Mouse (Mus musculus): ENCODE measurements around the gene Zfp689.
"Not testable (repeated sequence)": the region's sequence is repeated elsewhere in the genome, so short reads cannot be mapped to it uniquely, and the experiment has no call there.

Zfp689 gene

DNA sequence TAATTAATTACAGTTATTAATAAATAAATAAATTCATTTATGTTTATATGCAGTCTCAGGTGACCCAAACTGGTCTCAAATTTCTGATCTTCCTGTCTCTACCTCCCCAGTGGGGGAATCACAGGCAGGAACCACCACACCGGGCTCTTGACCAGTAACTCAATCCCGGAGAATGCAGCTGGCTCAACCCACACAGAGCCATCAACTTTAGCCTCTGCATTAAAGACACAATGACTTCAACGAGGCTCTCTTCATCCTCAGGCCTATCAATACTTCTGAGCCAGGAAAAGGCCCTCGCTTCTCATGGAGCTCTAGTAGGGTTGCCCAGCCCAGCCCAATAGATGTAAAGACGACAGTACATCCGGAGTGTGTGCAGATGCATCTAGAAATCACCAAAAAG is 44.9 kb downstream of the Zfp689 start:
- DNase-seq (ENCODE audit: low spot score): not testable (repeated sequence)

DNA sequence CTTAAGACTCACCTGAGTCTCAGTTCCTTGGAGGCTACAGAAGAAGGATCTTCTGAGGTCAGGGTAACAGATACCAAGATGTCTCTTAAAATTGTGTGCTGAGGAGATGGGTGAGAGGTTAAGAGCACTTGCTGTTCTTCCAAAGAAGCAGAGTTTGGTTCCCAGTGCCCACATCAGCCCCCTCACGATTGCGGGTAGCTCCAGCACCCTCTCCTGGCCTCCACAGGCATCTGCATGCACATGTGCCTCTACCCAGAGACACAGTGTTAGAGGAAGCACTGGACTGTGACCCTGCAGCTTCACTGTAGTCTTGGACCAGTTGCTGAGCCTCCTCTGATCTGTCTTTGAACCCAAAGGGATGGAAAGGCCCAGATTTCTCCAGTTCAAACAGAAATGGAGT is 46.0 kb downstream of the Zfp689 start:
- no peak for DNase-seq (ENCODE audit: low spot score)

DNA sequence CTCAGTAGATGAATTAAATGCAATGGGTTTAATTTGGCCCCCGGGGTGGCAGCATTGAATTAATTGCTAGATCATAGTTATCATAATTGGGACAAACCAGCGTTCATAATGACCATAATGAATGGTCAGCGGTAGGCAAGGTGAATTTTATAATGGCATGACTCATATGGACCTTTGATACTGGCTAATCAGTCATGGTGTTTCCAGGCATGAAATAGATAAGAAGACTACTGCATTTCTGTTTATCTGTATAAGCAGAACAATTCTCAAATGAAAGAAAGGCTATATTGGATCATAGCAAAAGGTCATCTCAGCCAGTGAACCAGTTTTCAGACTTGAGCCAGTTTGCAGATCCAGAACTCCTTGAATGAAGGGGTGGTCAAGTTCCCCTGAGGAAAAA is 48.6 kb downstream of the Zfp689 start:
- no peak for DNase-seq (ENCODE audit: low spot score)

DNA sequence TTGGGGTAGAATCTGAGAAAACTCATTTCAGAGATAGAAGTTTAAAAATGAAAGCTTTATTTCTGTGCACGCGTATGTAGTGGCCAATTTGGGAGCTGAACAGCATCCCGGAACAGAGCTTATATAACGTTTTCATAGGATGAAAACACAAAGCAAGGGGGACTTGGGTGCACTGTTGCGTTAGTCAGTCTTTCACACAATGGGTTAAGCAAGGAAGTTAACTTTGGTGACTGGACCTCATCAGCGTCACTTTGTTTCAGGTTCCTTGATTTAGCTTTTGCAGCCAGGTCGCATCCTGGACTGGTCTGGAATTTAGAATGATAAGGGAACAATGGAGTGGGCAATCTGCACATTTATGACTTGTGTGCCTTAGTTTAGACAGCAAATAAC is 55.0 kb downstream of the Zfp689 start:
- DNase-seq (ENCODE audit: low spot score): no peak

DNA sequence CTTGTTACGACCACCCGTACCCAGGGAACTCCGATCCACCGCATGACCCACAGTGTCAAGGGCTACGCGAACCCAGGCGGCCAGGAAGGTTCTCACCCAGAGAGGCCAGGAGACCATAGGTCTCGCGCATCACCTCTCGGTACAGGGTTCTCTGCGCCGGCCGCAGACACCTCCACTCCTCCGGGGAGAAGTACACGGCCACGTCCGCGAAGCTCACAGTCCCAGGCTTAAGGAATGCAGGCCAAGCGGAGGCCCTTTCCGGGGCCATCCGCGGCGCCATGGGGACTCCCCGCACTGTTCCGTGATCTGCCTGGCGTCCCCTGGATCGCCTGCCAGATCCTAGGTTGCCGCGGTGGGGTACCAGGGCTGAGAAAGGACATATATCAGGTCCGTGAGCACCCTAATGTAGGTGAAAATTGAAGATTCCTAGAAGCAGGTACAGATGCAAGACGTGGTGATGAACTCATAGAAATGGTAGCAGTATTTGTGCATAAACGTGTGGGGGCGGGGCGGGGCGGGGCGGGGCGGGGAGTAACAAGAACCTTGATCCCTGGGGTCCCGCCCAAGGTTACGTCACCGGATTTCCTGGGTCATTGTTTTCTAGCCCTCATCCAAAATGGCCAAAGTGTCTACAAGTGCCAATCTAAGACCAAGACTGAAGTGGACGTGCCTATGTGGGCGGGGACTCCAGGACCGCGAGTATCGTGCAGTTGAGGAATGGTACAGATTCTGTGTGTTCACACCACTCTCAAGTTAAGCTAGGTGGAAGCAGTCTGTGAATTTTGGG is 55.6 kb downstream of the Zfp689 start, which contains the start of gene E430018J23Rik:
TSS of gene E430018J23Rik (minus strand) at position 473 of the 787 bp plus-strand sequence.
- peak; percentile 96 for DNase-seq (ENCODE audit: low spot score)

DNA sequence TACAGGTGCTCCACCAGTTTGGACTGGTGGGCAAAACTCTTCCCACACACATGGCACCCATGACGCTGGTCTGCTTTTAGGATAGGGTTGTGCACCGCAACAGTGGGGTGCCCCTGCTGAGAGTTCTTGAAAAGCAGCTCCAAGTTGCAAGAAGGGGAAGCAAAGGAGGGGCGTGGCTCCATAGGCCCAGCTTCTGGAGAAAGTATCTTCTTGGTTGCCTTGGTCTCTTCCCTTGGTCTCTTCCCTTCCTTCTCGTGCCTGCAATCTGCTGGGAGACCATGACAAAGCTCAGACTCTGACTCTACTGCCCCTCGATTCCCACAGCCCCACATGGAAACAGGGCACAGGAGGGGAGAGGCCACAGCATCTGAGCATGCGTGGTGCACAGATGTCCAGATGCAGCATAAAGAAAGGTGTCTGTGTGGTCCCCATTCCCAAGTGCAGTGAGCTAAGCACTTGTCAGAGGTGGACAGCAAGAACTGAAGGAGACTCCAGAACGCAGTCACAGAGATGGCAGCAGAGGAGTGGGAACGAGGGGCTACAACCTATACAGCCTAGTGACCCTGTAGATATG is 56.6 kb downstream of the Zfp689 start:
- no peak for DNase-seq (ENCODE audit: low spot score)
